Mouse (Mus musculus): ENCODE measurements around the gene Nacc1.
A peak's percentile ranks its signal among the peaks of the same experiment; 100 is the strongest.

Gene Nacc1

GRCm38 (mm10) chr8:84687705-84688100 lies at the start of gene Nacc1:
Gene Nacc1 (minus strand): TSS chr8:84687862.
- peak; percentile 95 for DNase-seq

- no peak for DNase-seq
Measured at GRCm38 (mm10) chr8:84736521-84736920, 48.9 kb upstream of the Nacc1 start.

- DNase-seq: no peak
Measured at GRCm38 (mm10) chr8:84735597-84735996, 47.9 kb upstream of the Nacc1 start.

- no peak for DNase-seq
Measured at GRCm38 (mm10) chr8:84734680-84735079, 47.0 kb upstream of the Nacc1 start.

- DNase-seq: no peak
Measured at GRCm38 (mm10) chr8:84733959-84734358, 46.3 kb upstream of the Nacc1 start.

GRCm38 (mm10) chr8:84732996-84733395 lies 45.3 kb upstream of the Nacc1 start:
- DNase-seq: peak; percentile 58

- DNase-seq: no peak
Measured at GRCm38 (mm10) chr8:84732545-84732944, 44.9 kb upstream of the Nacc1 start.

- DNase-seq: no peak
Measured at GRCm38 (mm10) chr8:84731371-84732177, 43.9 kb upstream of the Nacc1 start.

- DNase-seq: no peak
Measured at GRCm38 (mm10) chr8:84730541-84731370, 43.1 kb upstream of the Nacc1 start.

GRCm38 (mm10) chr8:84729921-84730362 lies 42.3 kb upstream of the Nacc1 start:
- peak; percentile 64 for DNase-seq

GRCm38 (mm10) chr8:84728474-84728873 lies 40.8 kb upstream of the Nacc1 start:
- DNase-seq: no peak

GRCm38 (mm10) chr8:84725941-84726259 lies 38.2 kb upstream of the Nacc1 start:
- peak; percentile 65 for DNase-seq

GRCm38 (mm10) chr8:84725246-84725940 lies 37.7 kb upstream of the Nacc1 start:
- no peak for DNase-seq

GRCm38 (mm10) chr8:84724683-84725082 lies 37.0 kb upstream of the Nacc1 start:
- DNase-seq: no peak

- peak; percentile 75 for DNase-seq
Measured at GRCm38 (mm10) chr8:84723571-84723900, 35.9 kb upstream of the Nacc1 start.

- DNase-seq: peak; percentile 85
Measured at GRCm38 (mm10) chr8:84722850-84723570, 35.3 kb upstream of the Nacc1 start, which contains the start of gene G430095P16Rik. Gene G430095P16Rik (plus strand): TSS chr8:84723007.

GRCm38 (mm10) chr8:84722530-84722849 lies 34.8 kb upstream of the Nacc1 start:
- DNase-seq: no peak

- DNase-seq: no peak
Measured at GRCm38 (mm10) chr8:84718959-84719690, 31.5 kb upstream of the Nacc1 start.

- no peak for DNase-seq
Measured at GRCm38 (mm10) chr8:84718476-84718875, 30.8 kb upstream of the Nacc1 start.

- no peak for DNase-seq
Measured at GRCm38 (mm10) chr8:84716790-84717189, 29.1 kb upstream of the Nacc1 start.

- DNase-seq: no peak
Measured at GRCm38 (mm10) chr8:84715893-84716468, 28.3 kb upstream of the Nacc1 start.

GRCm38 (mm10) chr8:84714161-84714560 lies 26.5 kb upstream of the Nacc1 start:
- DNase-seq: no peak

All from kidney, postnatal 10 days (tissue).